Mouse (Mus musculus) ES-E14 (cell line): ENCODE measurements around the gene 1110032F04Rik. TPM values are rescaled to one million over a fixed set of nuclear protein-coding genes. Genes with fewer than 3 reads are reported as not detected.

Experiments used
- DNase-seq: peaks from one replicate; pipeline ENCODE4 v3.0.0-alpha.2; 2013; ENCODE audit warnings: low read depth, low spot score
- H3K27ac ChIP-seq: 2 replicates; pipeline ENCODE4 v1.5.1; 2012; ENCODE audit warnings: low read depth, mild to moderate bottlenecking, low read length, moderate library complexity, mixed read lengths; ENCODE audit not compliant: poor library complexity, insufficient read depth, severe bottlenecking
- H3K36me3 ChIP-seq: 2 replicates; pipeline ENCODE4 v1.6.1; 2012; ENCODE audit warnings: mild to moderate bottlenecking, low read length, moderate library complexity, mixed read lengths; ENCODE audit not compliant: control insufficient read depth, poor library complexity, insufficient read depth, severe bottlenecking
- H3K4me1 ChIP-seq, 2 experiments: fragments of 150-350 bp in 1 of 2; sonication (generic) in 1 of 2; 2 replicates each; pipeline ENCODE4 v1.6.1; 2012; ENCODE audit warnings: low read length in 2 of 2, mild to moderate bottlenecking in 1 of 2, mixed read lengths in 1 of 2; ENCODE audit not compliant: control insufficient read depth in 2 of 2, insufficient read depth in 2 of 2, poor library complexity in 1 of 2
- H3K4me3 ChIP-seq, 2 experiments: fragments of 150-350 bp in 1 of 2; sonication (generic) in 1 of 2; 2 replicates each; pipeline ENCODE4 v1.5.1; 2012; ENCODE audit warnings: low read length in 2 of 2, low read depth in 1 of 2, mild to moderate bottlenecking in 1 of 2, mixed read lengths in 1 of 2; ENCODE audit not compliant: insufficient read depth in 1 of 2, poor library complexity in 1 of 2, severe bottlenecking in 1 of 2
- H3K9ac ChIP-seq: 2 replicates; pipeline ENCODE4 v1.6.1; 2012; ENCODE audit warnings: low read depth, mild to moderate bottlenecking, low read length, mixed read lengths; ENCODE audit not compliant: poor library complexity, insufficient read depth, severe bottlenecking
- H3K9me3 ChIP-seq: fragments of 150-350 bp; sonication (generic); 2 replicates; pipeline ENCODE4 v1.6.1; 2012; ENCODE audit warnings: low read depth, mild to moderate bottlenecking, low read length; ENCODE audit not compliant: control insufficient read depth, insufficient read depth
- CHD2 ChIP-seq: IDR thresholded peaks from 2 replicates; pipeline ENCODE4 v1.6.1; 2014; ENCODE audit warnings: mild to moderate bottlenecking, low read depth, low read length, inconsistent platforms
- HCFC1 ChIP-seq: IDR thresholded peaks from 2 replicates; pipeline ENCODE4 v1.6.1; 2012; ENCODE audit warnings: low read length, inconsistent platforms, borderline replicate concordance; ENCODE audit not compliant: insufficient read depth
- MAFK ChIP-seq: IDR thresholded peaks from 2 replicates; pipeline ENCODE4 v1.6.1; 2014; ENCODE audit warnings: mild to moderate bottlenecking, low read depth, low read length, inconsistent platforms; ENCODE audit not compliant: insufficient read depth
- ZC3H11A ChIP-seq: IDR thresholded peaks from 2 replicates; pipeline ENCODE4 v1.6.1; 2012; ENCODE audit warnings: low read depth, mild to moderate bottlenecking, inconsistent platforms, low read length, borderline replicate concordance
- ZNF384 ChIP-seq: IDR thresholded peaks from 2 replicates; pipeline ENCODE4 v1.6.1; 2012; ENCODE audit warnings: low read depth, low read length, inconsistent platforms
- in situ Hi-C, 2 experiments: fragments of 600-800 bp; cut with MboI; formaldehyde crosslinking; loops; one replicate each; pipeline ENCODE4 v1.15.1; 2025; ENCODE audit warnings: low sequenced_read_pairs in 2 of 2, inconsistent platforms in 1 of 2; ENCODE audit not compliant: unreplicated experiment in 2 of 2
- total RNA-seq: library from RNA; depleted of rRNA; stranded (reverse); fragments of 300-350 nt; gene quantifications from 2 replicates; pipeline ENCODE4 v1.2.3, GENCODE M21; 2012

Gene 1110032F04Rik
- total RNA-seq, 1 experiment: 0.98 TPM

DNA sequence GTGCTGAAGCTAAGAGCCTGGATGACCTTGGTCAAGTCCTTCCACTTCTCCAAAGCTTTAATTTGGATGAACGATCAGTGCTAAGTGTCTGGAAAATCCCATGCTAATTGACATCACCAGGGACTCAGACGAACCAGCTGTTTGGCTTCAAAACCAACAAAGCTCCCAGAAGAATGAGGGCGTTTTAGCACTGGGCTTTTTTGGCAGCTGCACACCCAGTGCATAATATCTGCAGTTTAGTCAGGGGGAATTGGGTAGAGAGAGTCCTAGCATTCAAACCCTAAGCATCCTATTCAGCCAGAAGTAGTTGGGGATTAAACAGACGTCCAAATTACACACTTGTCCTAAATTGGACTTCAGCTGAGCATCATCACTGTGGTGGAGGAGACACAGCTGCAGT, 29.2 kb upstream of the 1110032F04Rik start:
- Histone ChIP-seq H3K4me3 (no peak overlapping the region), H3K36me3 (no peaks in the 10 kb centered on the region), H3K9ac (no peak overlapping the region), H3K9me3 (no peaks in the 10 kb centered on the region), H3K27ac (no peak overlapping the region), H3K4me1 (peaks cover 0 to 1% of the 10 kb centered on the region in 2 experiments; a peak in 1 of 4 replicates)
- TF ChIP-seq HCFC1 (no peak), ZC3H11A (no peak), CHD2 (no peak), ZNF384 (no peak), MAFK (no peak)
- no peak for DNase-seq
- in situ Hi-C loops: no loop called here

DNA sequence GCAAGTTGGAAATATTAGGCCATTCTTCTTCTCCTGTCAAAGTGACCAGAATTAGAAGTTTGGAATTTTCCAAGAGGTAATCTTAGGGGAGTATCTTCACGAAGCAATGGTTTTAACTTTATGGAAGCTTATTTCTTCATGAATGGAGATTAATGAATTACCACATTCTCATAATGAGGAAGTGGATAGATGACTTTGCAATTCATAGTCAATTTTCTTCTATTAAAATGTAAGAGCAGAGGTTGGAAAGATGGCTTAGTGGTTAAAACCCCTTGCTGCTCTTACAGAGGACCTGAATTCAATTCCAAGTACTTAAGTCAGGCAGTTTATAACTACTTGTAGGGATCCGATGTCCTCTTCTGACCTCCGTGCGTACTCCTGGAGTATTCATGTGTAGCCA, 25.4 kb upstream of the 1110032F04Rik start:
- Histone ChIP-seq H3K4me1 (peaks cover 0 to 1% of the 10 kb centered on the region in 2 experiments; a peak in 1 of 4 replicates), H3K9me3 (no peaks in the 10 kb centered on the region), H3K36me3 (no peaks in the 10 kb centered on the region), H3K9ac (no peak overlapping the region), H3K4me3 (no peak overlapping the region), H3K27ac (no peak overlapping the region)
- DNase-seq: no peak
- in situ Hi-C loops: no loop called here
- TF ChIP-seq MAFK: no peak
- no peak for TF ChIP-seq ZNF384
- TF ChIP-seq ZC3H11A: no peak
- no peak for TF ChIP-seq HCFC1
- TF ChIP-seq CHD2: no peak

DNA sequence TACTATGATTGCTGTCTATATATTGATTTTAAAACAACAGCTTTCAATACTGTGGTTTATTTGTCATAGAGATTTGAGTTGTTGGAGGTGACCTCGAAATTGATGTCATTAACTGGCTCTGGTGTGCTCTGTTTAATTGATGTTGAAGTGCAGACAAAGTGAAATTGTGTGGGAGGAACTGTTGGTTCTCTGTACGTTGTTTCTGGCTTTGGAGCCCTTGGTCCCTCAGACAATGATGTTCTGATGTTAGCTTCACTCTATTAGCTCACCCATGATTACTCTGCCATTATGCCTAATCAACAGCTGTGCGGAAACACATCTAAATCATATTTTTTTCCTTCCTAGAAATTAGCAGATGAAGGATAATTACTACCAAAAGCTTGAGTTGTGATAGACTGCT, 21.1 kb upstream of the 1110032F04Rik start:
- no peaks in the 10 kb centered on the region for H3K9me3 ChIP-seq
- no peak overlapping the region for H3K27ac ChIP-seq
- H3K9ac ChIP-seq: no peak overlapping the region
- H3K4me1 ChIP-seq: no peaks in the 10 kb centered on the region
- no peak overlapping the region for H3K4me3 ChIP-seq
- TF ChIP-seq ZNF384 (no peak), ZC3H11A (no peak), HCFC1 (no peak), MAFK (no peak), CHD2 (no peak)
- DNase-seq: no peak
- in situ Hi-C loops: no loop called here
- H3K36me3 ChIP-seq: no peaks in the 10 kb centered on the region

DNA sequence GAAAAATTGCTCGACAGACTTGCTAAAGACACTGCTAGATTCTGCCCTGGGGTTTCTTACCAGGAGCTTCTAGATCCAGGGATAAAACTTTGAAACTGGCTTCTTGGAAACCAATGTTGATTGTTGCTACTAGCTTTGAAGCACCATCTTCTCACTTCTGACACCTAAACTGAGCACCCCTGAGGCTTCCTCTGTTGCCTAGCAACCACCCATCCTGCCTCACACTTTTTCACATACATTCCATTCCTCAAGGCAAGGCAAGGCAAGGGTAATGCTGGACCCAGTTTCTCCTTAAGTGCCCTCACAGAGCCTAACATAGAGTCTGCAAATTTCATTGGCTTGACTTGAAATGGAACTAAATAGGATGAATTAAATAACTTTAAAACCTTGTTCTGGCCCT, 17.0 kb upstream of the 1110032F04Rik start:
- Histone ChIP-seq H3K36me3 (no peaks in the 10 kb centered on the region), H3K9me3 (no peaks in the 10 kb centered on the region), H3K9ac (no peak overlapping the region), H3K4me1 (no peaks in the 10 kb centered on the region), H3K4me3 (no peak overlapping the region), H3K27ac (no peak overlapping the region)
- TF ChIP-seq MAFK (no peak), CHD2 (no peak)
- in situ Hi-C loops: no loop called here
- DNase-seq: no peak
